Mouse (Mus musculus): ENCODE data around the gene Psma7. TPM values are rescaled to one million over a fixed set of nuclear protein-coding genes. Genes with fewer than 3 reads are reported as not detected.

Psma7 gene
- polyA plus RNA-seq, 2 experiments = 298 to 620 TPM

GRCm38 (mm10) chr2:180070481-180071453 is 28.5 kb upstream of the Psma7 start, which contains the start of gene Mtg2:
Gene Mtg2, plus strand, starts transcription at chr2:180070588.
- peak; percentile 87; the same call in 1 of the 2 replicates for TF ChIP-seq POLR2A (IDR thresholded peaks at IDR 0.05; ENCODE audit: borderline replicate concordance, extremely low read depth, insufficient read depth, insufficient read length)
- peak within 1 kb of the TSS; percentile 74 for H3K9ac ChIP-seq (ENCODE audit: low read depth, low read length, severe bottlenecking)
- peaks cover 14% of the 10 kb centered on the region for H3K36me3 ChIP-seq (ENCODE audit: control insufficient read depth, insufficient read depth, low read length)
- H3K4me1 ChIP-seq (ENCODE audit: control insufficient read depth, insufficient read depth, low read length) = peaks cover 9% of the 10 kb centered on the region
- 5% methylated on average over 56 of the region's 58 CpGs for WGBS
- H3K9me3 ChIP-seq (ENCODE audit: control insufficient read depth, low read length) = no peaks in the 10 kb centered on the region
- peak within 1 kb of the TSS; percentile 55; the same call in 1 of the 2 replicates for H3K27ac ChIP-seq (replicated peaks; ENCODE audit: low read depth, low read length)
- no peaks in the 10 kb centered on the region for H3K27me3 ChIP-seq (ENCODE audit: control insufficient read depth, insufficient read depth, low read length)
- ATAC-seq (ENCODE audit: low FRiP score, low read depth) (peak; percentile 97), DNase-seq (ENCODE audit: low spot score) (peak; percentile 89)
- H3K4me2 ChIP-seq (replicated peaks; ENCODE audit: low read depth, low read length, severe bottlenecking) = peak within 1 kb of the TSS; percentile 86
- H3K4me3 ChIP-seq (replicated peaks; ENCODE audit: low read length) = peak within 1 kb of the TSS; percentile 78

DNA sequence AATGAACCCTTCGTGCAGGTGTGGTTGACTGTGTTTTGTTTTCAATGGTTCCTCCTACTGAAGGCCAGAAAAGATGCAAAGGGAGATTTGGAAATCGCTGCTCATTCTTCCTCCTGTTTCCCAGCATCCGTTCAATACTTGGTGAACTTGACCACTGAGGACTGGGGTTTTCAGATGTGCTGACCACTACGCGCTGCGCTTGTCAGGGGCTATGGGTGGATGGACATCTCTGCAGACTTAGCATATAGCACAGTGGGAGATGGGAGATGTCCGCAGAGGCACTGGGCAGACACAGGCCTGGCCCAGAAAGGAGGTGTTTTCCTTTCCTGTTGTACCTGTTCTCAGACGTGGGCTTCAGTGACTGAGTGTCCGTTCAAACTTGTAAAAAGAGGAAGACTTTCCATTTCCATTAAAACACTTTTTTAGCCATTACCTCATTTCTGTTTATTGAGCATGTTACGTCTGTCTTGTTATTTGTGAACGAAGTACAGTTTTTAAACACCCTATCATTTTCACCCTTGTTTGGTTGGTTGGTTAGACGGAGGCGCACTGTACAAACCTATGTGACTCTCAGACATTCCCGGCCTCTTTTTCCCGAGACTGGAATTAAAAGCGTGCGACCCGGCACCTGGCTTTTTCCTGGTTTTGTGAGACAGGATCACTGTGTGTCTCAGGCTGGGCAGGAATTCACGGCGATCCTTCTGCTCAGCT is 27.7 kb upstream of the Psma7 start:
- no peaks in the 10 kb centered on the region for H3K27me3 ChIP-seq (ENCODE audit: control insufficient read depth, insufficient read depth, low read length)
- peak overlapping the region; percentile 86 for H3K4me2 ChIP-seq (replicated peaks; ENCODE audit: low read depth, low read length, severe bottlenecking)
- peak overlapping the region; percentile 74 for H3K9ac ChIP-seq (ENCODE audit: low read depth, low read length, severe bottlenecking)
- no peak for DNase-seq (ENCODE audit: low spot score)
- H3K36me3 ChIP-seq (ENCODE audit: control insufficient read depth, insufficient read depth, low read length) = peaks cover 14% of the 10 kb centered on the region
- 33% methylated on average over 20 of the region's 20 CpGs for WGBS
- ATAC-seq (ENCODE audit: low FRiP score, low read depth) = peak; percentile 69
- H3K27ac ChIP-seq (replicated peaks; ENCODE audit: low read depth, low read length) = peak overlapping the region; percentile 46; the same call in 1 of the 2 replicates
- H3K4me1 ChIP-seq (ENCODE audit: control insufficient read depth, insufficient read depth, low read length) = peaks cover 9% of the 10 kb centered on the region
- no peaks in the 10 kb centered on the region for H3K9me3 ChIP-seq (ENCODE audit: control insufficient read depth, low read length)
- TF ChIP-seq POLR2A (IDR thresholded peaks at IDR 0.05; ENCODE audit: borderline replicate concordance, extremely low read depth, insufficient read depth, insufficient read length) = no peak
- peak overlapping the region; percentile 78 for H3K4me3 ChIP-seq (replicated peaks; ENCODE audit: low read length)

DNA sequence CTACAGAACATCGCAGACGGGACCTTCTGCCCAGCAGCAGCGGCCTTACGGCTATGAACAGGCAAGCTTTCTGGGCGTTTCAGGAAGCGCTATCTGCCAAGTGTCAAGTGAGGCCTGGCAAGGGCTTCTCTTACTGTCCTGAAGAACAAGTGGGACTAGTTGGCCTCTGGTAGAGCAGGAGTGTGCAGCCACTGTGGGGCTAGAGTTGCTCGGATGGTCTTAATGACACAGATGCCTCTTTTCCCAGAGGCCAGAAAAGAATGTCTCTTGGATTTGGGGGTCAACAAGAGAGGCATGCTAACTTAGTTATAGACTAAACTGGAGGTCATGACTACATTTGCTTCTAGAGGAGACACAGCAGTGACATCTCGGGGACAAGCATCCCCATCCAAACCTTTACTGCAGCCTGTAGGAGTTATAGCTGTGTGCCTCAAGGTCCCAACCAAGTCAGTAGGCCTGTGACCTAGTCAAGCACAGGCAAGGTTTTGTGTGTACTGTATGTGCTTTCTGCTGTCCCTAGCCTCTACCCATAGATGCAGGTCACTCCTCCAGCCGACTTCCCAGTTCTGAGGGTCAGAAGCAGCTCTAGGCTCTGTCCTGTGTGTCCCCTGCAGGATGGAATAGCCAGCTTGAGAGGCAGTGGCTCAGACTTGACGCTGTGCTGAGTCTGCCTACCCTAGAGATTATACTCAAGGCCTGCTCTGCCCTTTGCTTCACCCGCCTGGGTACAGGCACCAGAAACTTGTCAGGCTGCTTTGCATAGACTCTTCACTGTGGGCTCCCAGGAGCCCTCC is 21.3 kb upstream of the Psma7 start:
- 95% methylated on average over 11 of the region's 11 CpGs for WGBS
- TF ChIP-seq POLR2A (IDR thresholded peaks at IDR 0.05; ENCODE audit: borderline replicate concordance, extremely low read depth, insufficient read depth, insufficient read length) = no peak

GRCm38 (mm10) chr2:180053001-180053400 is 10.8 kb upstream of the Psma7 start:
- WGBS = 93% methylated on average over 9 of the region's 9 CpGs
- no peaks in the 10 kb centered on the region for H3K27me3 ChIP-seq (ENCODE audit: control insufficient read depth, insufficient read depth, low read length)
- H3K4me1 ChIP-seq (ENCODE audit: control insufficient read depth, insufficient read depth, low read length) = no peaks in the 10 kb centered on the region
- H3K9me3 ChIP-seq (ENCODE audit: control insufficient read depth, low read length) = no peaks in the 10 kb centered on the region
- no peak overlapping the region for H3K27ac ChIP-seq (replicated peaks; ENCODE audit: low read depth, low read length)
- H3K36me3 ChIP-seq (ENCODE audit: control insufficient read depth, insufficient read depth, low read length) = peaks cover 50% of the 10 kb centered on the region
- no peak overlapping the region for H3K4me2 ChIP-seq (replicated peaks; ENCODE audit: low read depth, low read length, severe bottlenecking)
- no peak for TF ChIP-seq POLR2A (IDR thresholded peaks at IDR 0.05; ENCODE audit: borderline replicate concordance, extremely low read depth, insufficient read depth, insufficient read length)
- DNase-seq (ENCODE audit: low spot score) (no peak), ATAC-seq (ENCODE audit: low FRiP score, low read depth) (no peak)
- no peak overlapping the region for H3K4me3 ChIP-seq (replicated peaks; ENCODE audit: low read length)
- no peak overlapping the region for H3K9ac ChIP-seq (ENCODE audit: low read depth, low read length, severe bottlenecking)

More for the DNA sequence above, 21.3 kb upstream of the Psma7 start:
- DNase-seq (ENCODE audit: low spot score) = no peak
- Histone ChIP-seq H3K36me3 (ENCODE audit: control insufficient read depth, insufficient read depth, low read length) (peaks cover 64% of the 10 kb centered on the region), H3K27ac (replicated peaks; ENCODE audit: low read depth, low read length) (no peak overlapping the region), H3K4me3 (replicated peaks; ENCODE audit: low read length) (no peak overlapping the region), H3K4me1 (ENCODE audit: control insufficient read depth, insufficient read depth, low read length) (no peaks in the 10 kb centered on the region), H3K4me2 (replicated peaks; ENCODE audit: low read depth, low read length, severe bottlenecking) (no peak overlapping the region), H3K9me3 (ENCODE audit: control insufficient read depth, low read length) (no peaks in the 10 kb centered on the region), H3K9ac (ENCODE audit: low read depth, low read length, severe bottlenecking) (no peak overlapping the region), H3K27me3 (ENCODE audit: control insufficient read depth, insufficient read depth, low read length) (no peaks in the 10 kb centered on the region)
- ATAC-seq (ENCODE audit: low FRiP score, low read depth) = no peak
